Mouse (Mus musculus) heart, adult 18-20 months (tissue): ENCODE measurements around the gene Sox18. TPM values are rescaled to one million over a fixed set of nuclear protein-coding genes. Genes with fewer than 3 reads are reported as not detected.

Source experiments
- DNase-seq, 2 experiments: peaks; one replicate each; pipeline ENCODE4 v3.0.0; 2021 to 2022; ENCODE audit warnings: mixed read lengths in 1 of 2
- total RNA-seq, 2 experiments: library from RNA; stranded (reverse); gene quantifications; 2 replicates each; pipeline ENCODE4 v1.2.3; 2021

The Sox18 gene
- total RNA-seq, 2 experiments from 2014 or later = 38.7 to 49.6 TPM

DNA sequence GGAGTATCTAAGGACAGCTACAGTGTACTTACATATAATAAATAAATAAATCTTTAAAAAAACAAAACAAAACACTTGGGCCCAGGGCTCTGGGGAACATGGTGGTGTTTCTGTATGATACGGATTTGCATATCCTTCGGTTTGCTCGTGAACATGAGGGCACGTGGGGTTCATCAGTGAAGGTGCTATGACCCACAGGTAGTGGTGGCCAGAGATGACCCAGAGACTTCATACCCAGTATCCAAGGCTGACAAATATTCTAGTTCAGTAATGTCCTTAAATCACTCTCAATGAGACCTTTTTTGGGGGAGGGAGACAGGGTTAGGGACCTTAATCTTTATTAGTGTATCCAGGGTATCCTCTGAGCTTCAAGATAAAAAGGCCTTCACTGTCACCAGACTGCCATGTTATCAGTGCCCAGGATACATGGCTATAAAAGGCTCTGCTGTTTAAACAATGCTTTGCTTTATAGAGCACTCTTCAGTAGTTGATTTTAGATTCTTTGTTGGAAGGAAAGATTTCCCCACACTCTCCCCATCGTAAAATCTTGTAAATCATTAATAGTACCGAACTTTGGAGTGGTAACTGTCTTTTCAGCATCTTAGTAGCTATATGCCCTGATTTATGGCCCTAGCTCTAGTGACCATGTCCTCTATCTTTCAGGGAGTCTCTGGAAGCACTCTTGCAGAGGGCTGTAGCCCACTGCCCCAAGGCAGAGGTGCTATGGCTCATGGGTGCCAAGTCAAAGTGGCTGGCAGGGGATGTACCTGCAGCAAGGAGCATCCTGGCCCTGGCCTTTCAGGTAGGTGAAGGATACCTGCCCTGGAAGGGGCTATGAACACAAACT is 24.6 kb downstream of the Sox18 start:
- no peak for DNase-seq

DNA sequence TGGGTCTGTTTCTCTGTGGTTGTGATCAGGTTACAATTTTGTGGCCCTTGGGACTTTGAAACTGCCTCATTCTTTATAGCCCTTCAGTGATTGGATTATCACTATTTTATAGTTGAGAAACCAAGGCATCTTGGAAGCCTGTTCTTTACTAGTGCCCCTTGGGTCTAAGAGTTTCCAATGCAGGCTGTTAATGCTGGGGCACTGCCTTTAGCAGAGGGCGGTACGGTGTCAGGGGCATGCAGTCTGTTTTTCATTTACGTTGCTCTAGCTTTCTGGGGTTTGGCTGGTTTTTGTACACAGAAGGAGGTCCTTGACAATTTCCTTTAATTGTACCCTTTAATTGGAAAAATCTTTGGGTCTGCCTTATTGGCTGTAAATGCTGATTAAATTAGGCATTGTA is 25.8 kb downstream of the Sox18 start:
- no peak for DNase-seq

DNA sequence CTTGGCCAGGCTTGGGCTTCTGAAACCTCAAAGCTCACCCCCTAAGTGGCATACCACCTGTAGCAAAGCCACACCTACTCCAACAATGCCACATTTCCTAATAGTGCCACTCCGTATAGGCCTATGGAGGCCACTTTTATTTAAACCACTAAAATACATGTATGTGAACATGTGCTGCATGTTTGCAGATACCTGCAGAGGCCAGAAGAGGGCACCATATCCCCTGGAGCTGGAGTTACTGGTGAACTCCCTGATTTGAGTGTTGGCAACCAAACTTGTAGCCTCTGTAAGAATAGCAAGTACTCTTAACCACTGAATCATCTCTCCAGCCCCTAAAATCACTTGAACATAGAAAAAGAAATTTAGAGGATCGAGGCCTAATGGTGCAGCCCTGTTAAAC is 27.1 kb downstream of the Sox18 start:
- peak; percentile 37 to 50 for DNase-seq

- no peak for DNase-seq
These were observed 35.6 kb downstream of the Sox18 start for GRCm38 (mm10) chr2:181635865-181636264.

- no peak for DNase-seq
These were observed 38.8 kb downstream of the Sox18 start for GRCm38 (mm10) chr2:181632624-181633023.

GRCm38 (mm10) chr2:181628471-181628870 is 43.0 kb downstream of the Sox18 start:
- DNase-seq = no peak

DNA sequence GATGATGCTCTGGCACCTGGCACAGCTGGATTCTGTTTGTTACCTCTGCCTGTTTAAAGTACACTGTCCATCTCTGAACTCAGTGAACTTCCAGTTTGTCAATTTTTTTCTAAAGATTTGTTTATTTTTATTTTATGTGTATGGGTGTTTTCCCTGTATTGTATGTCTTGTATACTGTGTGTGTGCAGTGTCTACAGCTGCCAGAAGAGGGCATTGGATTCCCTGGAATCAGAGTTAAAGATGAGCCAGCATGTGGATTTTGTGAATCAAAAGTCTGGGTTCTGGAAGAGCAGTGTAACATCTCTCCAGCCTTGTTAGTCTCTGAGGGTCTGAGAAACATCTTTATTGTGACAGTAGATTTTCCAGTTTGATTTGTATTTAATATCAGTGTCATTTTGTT is 48.0 kb downstream of the Sox18 start:
- DNase-seq = peak; percentile 7 to 42

Other genes with a start within 250 kb of the Sox18 start
- 10 to 100 TPM in 1 of 2 experiments, 1 to 10 TPM in 1; 9.4 to 11.2 TPM for gene Zbtb46, start 212.2 kb downstream of the Sox18 start, total RNA-seq
- not detected for gene Abhd16b, start 178.4 kb downstream of the Sox18 start, total RNA-seq
- 10 to 100 TPM; 63.9 to 65.2 TPM for gene Tpd52l2, start 174.5 kb downstream of the Sox18 start, total RNA-seq
- 10 to 100 TPM; 59.0 to 64.0 TPM for gene Dnajc5, start 151.2 kb downstream of the Sox18 start, total RNA-seq
- 10 to 100 TPM; 32.5 to 34.1 TPM for gene Uckl1, start 86.7 kb downstream of the Sox18 start, total RNA-seq
- gene Prpf6, start 79.8 kb downstream of the Sox18 start, total RNA-seq = 10 to 100 TPM; 35.9 to 37.7 TPM
- 10 to 100 TPM in 1 of 2 experiments, 1 to 10 TPM in 1; 9.7 to 10.8 TPM for gene Zfp512b, start 78.8 kb downstream of the Sox18 start, total RNA-seq
- gene Samd10, start 72.4 kb downstream of the Sox18 start, total RNA-seq = 1 to 10 TPM; 1.6 to 2.3 TPM
- gene Gm29797, start 14.6 kb downstream of the Sox18 start, total RNA-seq = not detected
- 1 to 10 TPM; 5.1 to 5.8 TPM for gene Tcea2, start 8.7 kb upstream of the Sox18 start, total RNA-seq
- gene Rgs19, start 22.3 kb upstream of the Sox18 start, total RNA-seq = 1 to 10 TPM; 7.4 to 7.7 TPM
- gene Lkaaear1, start 26.8 kb upstream of the Sox18 start, total RNA-seq = not detected
- gene Oprl1, start 43.4 kb upstream of the Sox18 start, total RNA-seq = not detected
- gene Myt1, start 91.7 kb upstream of the Sox18 start, total RNA-seq = not detected
- 10 to 100 TPM; 46.0 to 61.4 TPM for gene Pcmtd2, start 166.2 kb upstream of the Sox18 start, total RNA-seq
- gene Polr3k, start 192.7 kb upstream of the Sox18 start, total RNA-seq = 10 to 100 TPM in 1 of 2 experiments, 1 to 10 TPM in 1; 8.3 to 11.0 TPM